Mouse (Mus musculus): ENCODE measurements around the gene Pou6f1.

GRCm38 (mm10) chr15:100615825-100616220 is 16.0 kb upstream of the Pou6f1 start:
- no peak for TF ChIP-seq CTCF (IDR thresholded peaks at IDR 0.05; ENCODE audit: low read depth)
- TF ChIP-seq EP300 (optimal IDR thresholded peaks at IDR 0.05): no peak

Data from stomach, postnatal 0 days (tissue).